Mouse (Mus musculus): ENCODE measurements around the gene Aptx.
A peak's percentile ranks its signal among the peaks of the same experiment; 100 is the strongest.

Gene Aptx

GRCm38 (mm10) chr4:40666237-40667012 is 36.6 kb downstream of the Aptx start:
- no peak for DNase-seq

- no peak for DNase-seq
Measured at GRCm38 (mm10) chr4:40651055-40651454, 51.9 kb downstream of the Aptx start.

GRCm38 (mm10) chr4:40649111-40649510 is 53.9 kb downstream of the Aptx start:
- DNase-seq, result no peak

- peak; percentile 62 for DNase-seq
Measured at GRCm38 (mm10) chr4:40643567-40643966, 59.4 kb downstream of the Aptx start.

- no peak for DNase-seq
Measured at GRCm38 (mm10) chr4:40640991-40641390, 62.0 kb downstream of the Aptx start.

Data from kidney, postnatal 14 days (tissue).